Mouse (Mus musculus): ENCODE results near the gene Jmjd1c.

The Jmjd1c gene

DNA sequence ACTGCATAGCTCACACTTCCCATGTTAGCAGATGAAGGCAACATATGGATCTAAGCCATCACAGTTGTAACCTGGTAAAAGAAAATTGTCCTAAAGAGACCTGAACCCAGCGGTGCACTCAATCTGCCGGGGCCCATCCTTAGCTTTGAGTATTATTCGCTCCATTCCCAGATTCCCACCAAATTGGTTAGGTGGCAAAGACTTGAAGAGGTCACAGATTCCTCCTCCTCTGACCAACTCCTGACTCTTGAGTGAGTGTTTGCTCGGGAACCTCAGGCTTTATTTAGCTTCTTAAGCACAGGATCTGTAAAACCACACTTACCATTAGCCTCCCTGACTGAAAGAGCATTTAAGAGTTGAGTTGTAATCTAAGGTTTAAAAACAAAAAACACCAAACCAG, 23.3 kb upstream of the Jmjd1c start:
- no peak for DNase-seq

DNA sequence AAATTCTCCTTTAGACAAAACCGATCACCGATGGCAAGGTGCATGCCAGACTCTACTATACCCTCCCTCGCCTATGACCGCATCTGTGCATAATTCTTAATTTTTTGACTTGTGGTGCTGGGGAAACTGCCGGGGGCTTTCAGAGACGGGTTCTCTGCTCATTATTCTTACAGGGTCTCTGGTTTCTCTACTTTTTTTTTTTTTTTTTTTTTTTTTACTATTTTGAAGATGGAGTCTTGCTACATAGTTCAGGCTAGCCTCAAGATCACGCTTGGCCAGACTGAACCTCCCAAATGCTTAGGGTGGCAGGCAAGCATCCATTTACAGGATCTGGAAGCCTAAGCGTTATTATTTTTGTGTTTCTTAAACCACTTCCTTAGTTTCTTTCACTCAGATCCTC, 22.3 kb upstream of the Jmjd1c start:
- DNase-seq, result no peak

DNA sequence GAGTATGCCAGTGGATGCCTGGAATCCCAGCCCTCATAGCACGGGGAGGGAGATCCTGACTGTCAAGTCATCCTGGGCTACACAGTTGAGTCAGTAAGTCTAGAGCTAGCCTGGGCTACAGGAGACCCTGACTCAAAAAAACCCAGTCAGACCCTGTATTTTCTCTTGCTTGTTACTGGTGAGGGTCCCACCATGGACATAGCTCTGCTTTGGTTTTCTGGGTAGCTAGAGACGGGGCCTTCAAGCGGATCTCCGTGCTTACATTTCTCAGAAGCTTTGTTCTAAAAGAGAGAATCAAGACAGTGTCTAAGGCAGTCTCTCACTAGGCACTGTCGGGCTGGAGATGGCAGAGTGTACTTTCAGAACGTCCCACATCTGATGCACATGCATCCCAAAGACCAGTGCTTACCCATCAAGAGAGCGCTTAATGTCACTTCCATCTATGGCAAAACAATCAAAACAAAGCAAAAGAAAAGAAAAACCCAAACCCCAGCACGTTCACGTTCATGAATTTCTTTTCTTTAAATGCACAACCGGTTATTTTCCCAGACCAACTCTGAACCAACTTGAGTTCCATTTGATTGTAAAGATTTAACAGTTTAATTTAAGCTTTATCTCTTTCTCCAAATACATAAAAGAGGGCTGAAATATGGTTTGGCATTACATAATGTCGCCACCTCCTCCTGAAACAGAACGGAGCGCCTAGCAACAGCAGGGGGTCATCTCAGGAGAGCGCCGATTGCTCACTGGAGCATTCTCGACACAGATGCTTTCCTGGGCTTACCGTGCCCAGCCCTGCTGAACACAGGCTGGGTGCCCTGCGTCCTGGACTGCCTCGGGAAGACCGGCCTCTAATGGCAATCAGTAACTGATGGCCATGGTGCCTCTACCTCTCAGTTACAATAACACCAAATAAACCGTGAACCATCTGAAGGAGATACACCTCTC, 19.7 kb upstream of the Jmjd1c start:
- DNase-seq, result no peak

DNA sequence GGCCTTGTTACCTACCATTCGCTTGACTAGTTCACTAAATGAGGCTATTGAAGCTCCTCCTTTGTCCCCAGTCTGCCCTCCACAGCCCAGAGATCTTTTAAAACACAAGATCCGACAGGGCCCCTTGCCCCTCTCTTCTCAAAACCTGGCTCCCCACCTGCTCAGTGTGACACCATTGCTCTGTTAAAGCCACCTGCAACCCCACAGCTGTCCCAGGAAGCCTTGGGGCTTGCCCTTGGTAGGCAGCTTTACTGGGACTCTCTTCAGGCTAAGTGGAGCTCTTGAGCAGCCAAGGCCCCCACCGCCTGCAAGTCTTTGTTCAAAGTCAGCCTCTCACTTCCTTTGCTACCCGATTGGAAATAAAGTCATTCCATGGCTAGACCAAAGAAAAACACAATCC, 16.9 kb upstream of the Jmjd1c start:
- no peak for DNase-seq

DNA sequence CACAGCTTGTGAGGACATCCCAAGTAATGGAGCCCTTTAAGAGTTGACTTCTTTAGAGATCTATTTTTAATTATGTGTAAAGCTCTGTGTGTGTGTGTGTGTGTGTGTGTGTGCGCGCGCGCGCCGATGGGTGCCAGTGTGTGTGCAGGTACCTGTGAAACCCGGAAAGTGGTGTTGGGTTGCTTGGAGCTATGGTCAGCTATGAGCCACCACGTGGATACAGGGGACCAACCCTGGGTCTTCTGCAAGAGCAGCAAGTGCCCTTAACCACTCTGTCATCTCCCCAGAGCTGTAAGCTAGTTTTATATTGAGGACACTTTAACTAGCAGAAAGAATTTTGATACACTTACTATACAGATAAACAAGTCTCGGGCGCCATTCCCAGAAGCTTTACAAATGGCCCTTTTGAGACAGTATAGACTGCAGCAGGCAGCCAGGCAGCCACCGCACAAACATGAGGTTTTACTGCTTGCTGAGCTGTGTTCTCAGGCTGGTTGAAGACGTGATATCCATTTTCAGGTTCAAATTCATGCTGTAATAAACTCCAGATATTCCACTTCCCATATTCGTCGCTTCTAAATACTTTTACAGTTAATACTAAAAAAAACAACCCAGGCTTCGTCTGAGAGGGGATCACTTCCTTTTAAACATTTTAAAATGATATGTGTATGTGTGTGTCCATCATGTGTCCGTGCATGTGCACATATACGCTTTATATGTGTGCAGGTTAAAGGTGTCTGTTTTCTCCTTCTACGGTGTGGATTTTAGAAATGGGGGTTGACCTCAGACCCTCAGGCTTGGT, 14.5 kb upstream of the Jmjd1c start:
- no peak for DNase-seq

DNA sequence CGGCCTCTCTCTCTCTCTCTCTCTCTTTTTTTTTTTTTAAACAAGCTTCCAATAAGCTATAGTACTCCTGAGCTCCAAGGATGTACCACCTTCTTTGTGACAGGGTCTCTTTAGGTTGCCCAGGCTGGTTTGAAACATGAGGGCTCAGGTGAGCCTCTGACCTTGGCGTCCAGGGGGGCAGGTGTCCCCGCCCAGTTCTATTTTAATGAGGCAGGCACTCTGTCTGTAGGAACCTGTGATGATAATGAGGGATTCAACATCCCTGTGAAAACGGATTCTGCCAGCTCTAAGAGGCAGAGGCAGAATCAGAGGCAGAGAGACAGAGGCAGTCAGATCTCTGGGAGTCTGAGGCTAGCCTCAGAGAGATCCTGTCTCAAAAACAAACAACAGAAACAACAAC, 13.4 kb upstream of the Jmjd1c start:
- no peak for DNase-seq

DNA sequence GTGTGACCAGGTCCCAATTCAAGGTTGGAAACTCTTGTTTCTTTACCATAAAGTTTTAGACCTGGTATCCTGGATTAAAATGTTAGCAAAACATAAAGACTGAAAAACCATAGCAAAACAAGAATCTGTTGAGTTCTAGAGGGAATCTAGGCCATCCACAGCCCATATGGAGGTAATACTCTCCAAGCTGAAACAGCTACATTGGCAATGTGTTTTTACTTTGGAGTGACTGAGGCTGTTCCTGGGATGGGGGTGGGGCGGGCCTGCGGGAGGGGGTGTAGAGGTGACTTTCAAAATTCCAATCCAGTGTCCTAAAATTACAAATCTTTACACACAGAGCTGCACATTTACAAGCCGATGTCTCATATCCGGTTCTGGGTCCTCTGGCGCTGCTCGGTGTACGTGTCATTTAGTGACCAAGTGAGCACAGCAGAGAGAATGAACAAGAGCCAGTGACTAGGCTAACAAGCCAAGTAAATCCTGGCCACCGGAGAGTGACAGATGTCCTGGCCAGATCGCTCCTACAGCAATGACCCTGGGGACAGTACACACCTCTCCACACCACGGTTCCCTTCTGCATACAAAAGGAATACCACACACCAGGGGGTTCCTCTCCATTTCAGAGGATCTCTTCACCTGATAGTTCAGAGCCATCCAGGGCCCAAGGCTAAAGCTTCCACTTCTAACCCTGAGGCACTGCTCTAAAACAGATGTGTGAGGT, 12.3 kb upstream of the Jmjd1c start:
- DNase-seq, result no peak

DNA sequence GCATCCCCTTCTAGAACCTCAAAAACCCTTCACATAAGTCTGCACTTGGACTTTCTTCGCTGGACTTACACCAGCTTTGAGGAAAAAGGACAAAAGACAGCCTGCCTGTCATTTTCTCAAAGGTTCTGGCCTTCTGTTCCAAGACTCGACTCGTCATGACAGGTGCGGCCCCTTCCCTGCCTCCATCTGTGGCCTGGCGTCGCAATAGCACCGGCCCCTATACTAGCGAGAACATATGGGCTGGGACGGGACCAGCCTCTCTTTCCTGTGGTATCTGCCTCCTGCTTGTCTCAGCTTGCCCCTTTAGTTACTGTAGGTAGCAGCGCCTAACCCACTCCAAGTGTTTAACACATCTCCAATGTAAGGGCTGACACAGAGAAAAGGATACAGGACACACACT, 10.8 kb upstream of the Jmjd1c start:
- DNase-seq, result no peak

DNA sequence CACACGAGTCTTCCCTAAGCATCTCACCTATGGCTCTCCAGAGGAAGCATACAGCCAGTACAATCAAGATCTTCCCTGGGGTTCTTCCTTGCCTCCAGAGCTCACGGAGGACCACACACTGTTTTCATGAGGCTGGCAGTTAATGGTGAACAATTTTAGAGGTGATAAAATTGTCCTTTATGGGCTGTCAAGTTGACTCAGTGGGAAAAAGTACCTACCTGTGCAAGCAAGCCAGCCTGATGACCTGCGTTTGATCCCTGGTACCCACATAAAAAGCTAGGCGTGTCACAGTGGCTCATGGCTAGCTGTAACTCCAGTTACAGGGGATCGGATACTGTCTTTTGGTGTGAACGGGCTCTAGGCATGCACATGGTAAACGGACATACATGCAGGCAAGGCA, 10.0 kb upstream of the Jmjd1c start:
- no peak for DNase-seq

DNA sequence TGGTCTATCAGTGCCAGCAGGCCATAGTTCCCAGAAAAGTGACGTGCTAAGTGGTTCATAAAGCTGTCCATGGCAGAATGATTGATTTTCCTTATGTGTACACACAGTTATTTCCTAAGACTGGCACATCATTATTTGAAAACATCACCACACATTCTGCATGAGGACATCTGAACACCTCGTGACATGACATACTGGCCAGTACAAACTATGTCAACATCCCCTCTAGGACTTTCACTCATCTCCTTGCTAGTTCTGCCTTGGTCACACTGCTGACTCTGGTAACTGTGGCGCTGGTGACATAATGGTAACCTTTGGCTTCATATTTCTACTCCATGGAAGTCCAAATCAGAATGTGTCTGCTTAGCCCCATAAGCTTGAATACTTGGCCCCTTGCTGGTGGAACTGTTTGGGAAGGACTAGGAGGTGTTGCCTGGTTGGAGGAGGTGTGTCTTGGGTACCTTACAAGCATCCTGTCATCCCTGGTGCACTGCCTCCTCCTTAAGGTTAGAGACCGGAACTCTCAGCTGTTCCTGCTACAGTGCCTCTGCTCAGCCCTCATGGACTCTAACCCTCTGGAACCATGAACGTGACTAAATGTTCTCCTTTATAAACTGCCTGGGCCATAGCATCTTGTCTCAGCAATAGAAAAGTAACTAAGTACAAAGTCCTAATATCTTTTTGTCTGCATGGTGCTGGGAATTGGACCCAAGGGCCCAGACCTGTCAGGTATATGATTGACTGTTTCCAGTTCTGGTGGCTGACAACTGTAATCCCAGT, 8.3 kb upstream of the Jmjd1c start:
- no peak for DNase-seq

DNA sequence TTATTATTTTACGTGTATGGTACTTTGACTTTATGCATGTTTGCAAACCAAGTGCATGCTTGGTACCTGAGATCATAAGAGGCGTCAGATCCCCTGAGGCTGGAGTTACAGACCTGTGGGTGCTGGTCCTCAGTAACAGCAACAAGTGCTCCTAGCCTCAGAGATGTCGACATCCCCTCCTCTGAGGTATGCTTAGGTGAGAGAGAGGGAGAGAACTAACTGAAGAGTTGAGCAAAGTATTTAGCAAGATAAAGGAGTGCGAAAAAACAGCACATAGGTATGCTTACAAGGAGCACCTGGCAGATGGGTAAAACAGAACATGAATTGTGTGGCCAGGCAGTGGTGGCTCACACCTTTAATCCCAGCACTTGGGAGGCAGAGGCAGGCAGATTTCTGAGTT, 5.3 kb upstream of the Jmjd1c start:
- DNase-seq, result no peak

DNA sequence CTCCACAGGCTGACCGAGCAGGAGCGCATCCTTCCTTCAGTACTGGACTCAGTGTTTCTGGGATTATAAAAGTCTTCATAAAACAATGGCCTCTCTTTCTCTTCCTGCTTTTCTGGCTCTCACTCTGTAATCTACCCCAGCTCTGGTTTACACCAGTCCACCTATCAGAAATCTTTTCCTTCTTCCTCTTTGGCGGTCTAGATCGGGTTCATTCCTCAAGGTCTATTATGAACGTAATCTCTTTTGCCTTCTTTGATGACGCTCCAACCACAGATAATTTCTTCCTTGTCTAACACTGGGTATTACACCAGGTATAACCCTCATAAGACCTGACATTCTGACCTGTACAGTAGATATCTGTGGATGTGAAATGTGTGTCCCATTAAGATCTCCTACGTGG, 1.0 kb upstream of the Jmjd1c start:
- DNase-seq, result no peak

DNA sequence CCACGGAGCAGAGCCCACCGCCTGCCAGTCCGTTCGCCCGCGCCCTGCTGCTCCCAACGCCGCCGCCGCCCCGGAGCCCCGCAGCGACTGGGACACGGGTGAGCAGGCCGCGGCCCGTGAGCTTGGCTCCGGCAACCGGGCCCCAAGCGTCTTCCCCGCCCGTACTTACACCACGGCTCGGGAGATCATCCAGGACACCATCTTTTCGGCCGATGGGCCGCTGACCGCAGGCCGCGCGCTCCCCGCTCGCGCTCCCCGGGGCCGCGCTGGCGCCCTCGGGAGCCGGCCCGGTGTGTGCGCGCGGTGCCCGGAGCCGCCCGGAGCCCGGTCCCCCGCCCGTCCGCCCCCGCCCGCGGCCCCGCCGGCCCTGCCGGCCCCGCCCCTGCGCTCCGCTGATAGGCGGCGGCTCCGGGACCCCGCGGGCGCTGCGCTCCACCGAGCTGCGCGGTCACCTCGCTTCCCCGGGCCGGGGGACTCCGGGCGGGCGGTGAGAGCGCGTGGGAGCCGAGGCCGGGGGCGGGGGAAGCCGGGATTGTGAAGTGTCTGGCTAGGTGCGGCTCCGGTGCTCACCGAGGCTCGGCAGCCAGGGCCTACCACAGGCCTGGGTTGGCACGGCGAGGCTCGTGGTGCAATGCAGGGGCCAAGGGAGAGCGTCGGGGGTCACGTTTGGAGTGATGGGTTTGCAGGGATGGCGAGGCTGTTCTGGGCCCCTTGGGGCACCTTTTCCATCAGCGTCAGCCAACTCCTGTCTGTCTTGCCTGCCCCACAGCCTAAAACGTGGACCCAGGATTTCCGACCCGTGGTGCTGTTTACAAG, 904 bp downstream of the Jmjd1c start, which contains the start of gene Reep3:
TSS of gene Reep3 (minus strand) at position 325 of the 816 bp plus-strand sequence.
- peak; percentile 82 for DNase-seq

DNA sequence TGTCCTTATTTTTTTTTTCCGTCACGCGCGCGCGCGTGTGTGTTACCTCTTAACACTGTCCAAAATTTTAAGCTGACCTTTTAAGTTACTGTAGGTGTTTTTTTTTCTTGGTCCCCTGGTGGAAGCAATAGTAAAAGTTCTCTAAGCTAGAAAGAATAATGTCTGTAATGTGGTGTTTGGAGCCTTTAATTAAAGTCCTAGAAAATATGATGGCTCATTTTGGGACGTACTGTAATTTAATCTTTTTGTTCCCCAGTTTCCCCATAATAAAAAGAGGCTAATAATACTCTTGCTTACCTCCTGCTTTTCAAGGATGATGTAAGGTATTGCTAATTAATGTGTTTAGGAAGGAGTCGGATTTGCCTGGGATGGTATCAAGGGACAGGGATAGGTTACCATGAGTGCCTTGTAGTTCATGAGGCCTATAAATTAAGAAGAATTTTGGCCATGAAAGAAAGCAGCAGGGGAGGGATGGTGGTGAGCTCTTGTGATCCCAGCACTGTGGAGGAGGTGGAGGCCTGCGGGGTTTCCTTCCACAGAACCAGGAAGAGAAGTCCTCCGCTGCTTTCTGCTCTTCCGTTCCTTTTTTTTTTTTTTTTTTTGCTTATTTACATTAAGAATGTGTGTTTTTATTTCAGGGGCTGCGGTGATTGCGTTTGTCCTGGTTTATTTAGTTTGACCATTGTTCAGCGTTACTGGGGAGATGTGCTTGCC, 1.7 kb downstream of the Jmjd1c start:
- no peak for DNase-seq

DNA sequence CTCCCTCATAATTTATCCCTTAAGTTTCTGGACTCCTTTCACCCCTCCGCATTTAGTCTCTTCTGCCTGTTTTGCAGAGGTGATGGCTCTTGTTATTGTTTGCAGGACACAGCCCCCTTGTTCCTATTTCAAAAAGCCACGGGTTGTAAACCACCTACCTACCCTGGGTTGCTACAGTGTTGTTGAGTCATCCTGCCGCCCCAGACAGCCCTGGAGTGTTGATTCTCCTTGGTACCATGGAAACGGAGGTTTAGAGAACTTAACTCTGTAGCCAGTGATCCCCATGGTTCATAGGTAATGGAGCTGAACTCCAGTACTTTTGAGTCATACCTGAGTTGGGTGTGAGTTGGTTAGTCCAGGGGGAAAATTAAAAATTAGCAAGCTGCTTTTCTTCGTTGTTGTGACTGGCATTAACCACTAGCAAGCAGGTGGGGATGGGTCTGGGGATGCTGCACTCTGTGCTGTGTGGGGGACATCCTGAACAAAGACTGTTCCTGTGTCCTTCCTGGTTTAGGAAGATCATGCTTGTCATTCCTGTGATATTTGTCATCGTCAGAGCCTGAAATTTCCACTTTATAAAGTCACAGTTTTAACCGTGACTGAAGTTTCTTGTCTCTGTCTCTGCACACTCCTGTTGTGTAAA, 2.6 kb downstream of the Jmjd1c start:
- DNase-seq, result no peak

DNA sequence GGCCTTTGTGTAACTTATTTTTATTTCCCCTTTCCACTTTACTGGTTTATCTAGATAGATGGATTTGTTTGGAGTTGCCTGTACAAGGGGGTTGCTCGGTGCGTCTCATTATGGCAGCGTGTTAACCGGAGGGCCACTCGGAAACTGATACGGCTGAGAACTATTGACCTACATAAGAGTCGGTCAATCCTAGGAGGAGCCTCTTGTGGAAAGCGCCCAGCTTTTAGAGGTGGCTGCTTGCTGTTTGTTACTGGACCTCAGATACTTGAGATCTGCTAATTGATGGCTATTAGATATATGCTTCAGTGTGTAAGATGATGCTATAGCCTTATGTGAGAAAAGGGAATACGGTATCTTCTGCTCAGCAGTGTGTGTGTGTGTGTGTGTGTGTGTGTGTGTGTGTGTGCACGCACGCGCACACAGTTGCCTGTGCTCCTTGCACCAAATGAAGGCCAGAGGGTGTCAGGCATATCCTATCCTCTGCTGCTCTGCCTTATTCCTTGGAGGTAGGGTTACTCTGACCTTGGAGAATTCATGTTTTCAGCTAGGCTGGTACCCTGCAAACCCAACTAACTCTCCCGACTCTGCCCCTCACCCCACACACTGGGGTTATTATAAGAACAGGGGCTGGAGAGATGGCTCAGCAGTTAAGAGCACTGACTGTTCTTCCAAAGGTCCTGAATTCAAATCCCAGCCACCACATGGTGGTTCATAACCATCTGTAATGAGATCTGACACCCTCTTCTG, 3.4 kb downstream of the Jmjd1c start:
- no peak for DNase-seq

DNA sequence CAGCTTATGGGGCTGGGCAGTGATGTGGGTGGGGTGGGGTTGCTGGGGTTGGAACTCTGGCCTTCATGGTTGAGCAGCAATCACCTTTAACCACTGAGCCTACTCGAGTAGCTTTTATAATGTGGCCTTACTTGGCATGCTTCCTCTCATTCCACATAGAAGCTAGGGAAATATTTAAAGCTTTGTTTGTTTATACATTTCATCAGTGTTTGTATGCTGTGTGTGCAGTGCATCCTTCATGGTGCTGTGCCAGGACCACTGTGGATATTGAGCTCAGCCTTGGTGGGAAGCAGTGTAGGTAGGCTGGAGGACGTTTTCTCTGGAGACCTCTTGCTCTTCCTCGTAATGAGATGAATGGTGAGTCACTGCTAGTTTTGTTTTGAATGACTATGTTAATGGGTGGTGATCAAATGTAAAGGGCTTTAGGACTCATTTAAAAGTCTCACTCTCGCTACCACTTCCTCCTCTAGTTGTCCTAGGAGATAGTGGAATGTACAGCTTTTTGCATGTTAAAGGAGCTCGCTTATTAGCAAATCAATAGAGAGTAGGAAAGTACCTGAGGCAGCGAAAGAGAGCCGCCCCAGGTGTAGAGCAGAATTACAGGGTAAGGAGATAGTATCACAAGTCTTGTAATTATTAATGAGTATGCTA, 4.2 kb downstream of the Jmjd1c start:
- no peak for DNase-seq

DNA sequence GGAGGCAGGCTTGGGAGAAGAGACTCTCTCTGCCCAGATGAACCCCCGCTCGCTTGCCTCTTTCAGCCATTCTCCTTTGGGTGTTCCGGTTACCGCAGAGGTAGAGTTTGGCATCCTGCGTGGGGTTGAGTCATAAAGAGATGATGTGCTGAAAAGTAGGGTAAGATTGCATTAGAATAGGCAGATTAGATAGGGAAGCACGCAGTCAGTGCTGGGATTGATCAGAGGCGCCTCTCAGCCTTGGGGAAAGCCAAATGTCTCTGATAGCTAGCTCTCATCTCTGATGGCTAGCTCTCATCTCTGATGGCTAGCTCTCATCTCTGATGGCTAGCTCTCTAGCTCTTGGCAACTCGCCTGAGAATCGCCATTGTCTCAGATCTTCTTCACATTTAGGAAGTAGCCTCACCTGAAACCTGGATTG, 4.9 kb downstream of the Jmjd1c start:
- DNase-seq, result no peak

DNA sequence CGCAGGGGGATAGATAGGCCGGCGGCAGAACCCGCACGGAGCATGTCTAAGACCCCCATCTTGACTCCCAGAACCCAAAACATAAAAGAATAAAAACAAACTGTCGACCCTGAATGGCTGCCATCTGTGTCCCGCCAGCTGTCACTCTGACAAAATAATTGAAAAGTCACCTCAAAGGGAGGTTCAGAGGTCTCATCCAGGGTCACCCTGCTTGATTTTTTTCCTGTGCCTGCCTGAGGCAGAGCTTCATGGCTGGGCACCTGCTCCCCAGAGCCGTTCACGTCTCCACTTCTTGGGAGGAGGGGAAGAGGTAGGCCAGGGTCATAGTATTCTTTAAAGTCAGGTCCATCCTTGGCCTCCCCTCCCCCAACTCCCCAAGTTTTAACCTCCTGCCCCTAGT, 8.6 kb downstream of the Jmjd1c start:
- DNase-seq, result no peak
